Mouse (Mus musculus) heart, postnatal 14 days (tissue): ENCODE results near the gene Apba1. TPM values are rescaled to one million over a fixed set of nuclear protein-coding genes. Genes with fewer than 3 reads are reported as not detected.

ENCODE experiments used
- DNase-seq, 2 experiments: peaks; one replicate each; pipeline ENCODE4 v3.0.0; 2021 to 2022
- intact Hi-C: fragments of 180-260 bp; cut with DNase I; formaldehyde crosslinking; loops from one replicate; pipeline ENCODE4 v1.15.1; 2025
- total RNA-seq, 2 experiments: library from RNA; stranded (reverse); gene quantifications; 2 replicates each; pipeline ENCODE4 v1.2.3; 2021

Apba1 gene
- total RNA-seq, 2 experiments from 2014 or later = 4.2 to 4.4 TPM

DNA sequence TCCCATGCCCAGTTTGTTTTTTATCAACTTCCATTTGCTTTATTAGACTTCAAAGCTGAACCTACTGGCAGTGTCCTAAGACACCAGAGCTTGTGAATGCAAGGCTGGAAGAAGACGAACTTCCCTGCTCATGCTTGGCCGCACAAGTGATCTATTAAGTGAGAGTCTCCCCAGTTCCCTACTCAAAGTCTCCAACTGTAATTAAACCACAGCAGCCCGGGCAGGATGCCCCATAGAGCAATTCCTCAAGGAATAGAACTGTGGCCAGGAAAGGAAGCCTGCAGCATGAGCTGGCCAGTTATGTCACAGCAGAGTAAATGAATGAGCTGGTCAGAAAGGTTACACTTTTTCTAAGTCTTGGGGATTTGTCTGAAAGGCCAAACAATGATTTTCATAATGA is 105.3 kb downstream of the Apba1 start:
- peak in 1 of 2 experiments; percentile 51 for DNase-seq
- intact Hi-C loops = no loop called here

DNA sequence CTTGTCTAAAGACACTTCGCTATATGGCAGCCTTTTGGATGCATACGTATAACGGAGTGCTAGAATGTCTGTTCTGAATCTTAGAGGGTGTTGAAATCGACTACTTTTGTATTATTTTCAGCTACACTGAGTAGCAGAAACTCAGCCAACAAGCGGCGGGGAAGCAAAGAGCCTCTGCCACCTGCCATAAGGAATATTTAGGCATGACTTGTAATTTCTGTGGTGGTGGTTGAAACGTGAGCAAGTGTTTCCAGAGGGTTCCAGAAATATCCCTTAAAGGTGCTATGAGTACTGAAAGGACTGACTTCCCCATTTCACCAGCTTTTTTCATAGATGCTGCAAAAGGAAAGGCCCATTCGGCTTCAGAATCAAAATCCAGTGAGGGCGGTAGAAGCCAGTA is 107.4 kb downstream of the Apba1 start:
- intact Hi-C loops = no loop called here
- DNase-seq = no peak

DNA sequence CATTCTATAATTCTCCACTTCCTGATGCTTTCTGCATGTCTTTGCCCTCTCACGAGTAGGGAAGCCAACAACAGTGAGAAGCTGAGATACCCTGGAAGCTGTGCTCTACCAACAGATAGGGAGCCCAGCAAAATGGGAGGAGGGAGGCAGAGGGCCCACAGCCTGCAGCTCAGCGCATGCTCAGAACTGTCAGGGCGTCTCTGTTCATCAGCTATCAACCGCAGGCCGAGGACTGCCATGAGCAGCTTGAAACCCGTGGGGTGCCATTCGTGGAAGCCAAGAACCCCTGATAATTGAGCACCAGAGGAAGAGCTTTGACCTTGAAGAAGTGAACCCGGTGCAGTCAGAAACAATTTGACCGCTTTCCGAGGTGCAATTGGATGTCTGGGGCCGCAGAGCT is 108.4 kb downstream of the Apba1 start:
- no peak for DNase-seq
- intact Hi-C loops = no loop called here

DNA sequence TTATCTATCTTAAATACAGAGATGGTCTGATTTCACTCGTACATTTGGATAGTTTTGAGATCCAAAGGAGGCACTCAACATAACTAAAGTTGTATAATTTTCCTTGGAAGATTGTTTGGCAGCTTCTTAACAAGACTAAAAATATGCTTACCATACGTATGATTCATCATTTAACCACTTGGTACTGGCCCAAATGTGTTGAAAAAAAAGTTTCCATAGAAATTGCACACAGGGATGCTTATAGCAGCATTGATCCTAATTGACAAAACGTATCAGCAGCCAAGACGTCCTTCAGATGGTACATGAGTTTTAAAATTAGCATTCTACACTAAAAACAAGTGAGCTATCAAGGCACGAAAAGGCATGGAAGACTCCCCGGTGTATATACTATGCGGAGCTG is 108.9 kb downstream of the Apba1 start:
- DNase-seq = no peak
- intact Hi-C loops = no loop called here

DNA sequence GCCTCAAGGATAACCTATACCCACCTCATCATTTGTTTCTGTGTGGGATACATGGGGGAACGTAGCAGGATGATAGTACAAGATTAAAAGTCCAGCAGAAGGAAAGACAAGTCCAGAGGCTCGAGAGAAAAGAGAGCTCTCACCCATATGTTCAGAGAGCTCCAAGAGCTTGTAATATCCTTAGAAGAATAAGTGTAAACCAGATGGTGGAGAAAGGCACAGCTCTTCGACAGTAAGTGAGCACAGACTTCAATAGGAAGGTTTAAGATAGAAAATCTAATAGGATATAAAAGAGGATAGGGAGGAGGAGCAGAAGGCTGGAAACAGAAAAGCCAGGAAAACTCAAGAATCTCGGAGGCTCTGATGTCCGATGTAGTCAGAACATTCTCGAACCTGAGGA is 115.8 kb downstream of the Apba1 start:
- no peak for DNase-seq
- intact Hi-C loops = no loop called here

DNA sequence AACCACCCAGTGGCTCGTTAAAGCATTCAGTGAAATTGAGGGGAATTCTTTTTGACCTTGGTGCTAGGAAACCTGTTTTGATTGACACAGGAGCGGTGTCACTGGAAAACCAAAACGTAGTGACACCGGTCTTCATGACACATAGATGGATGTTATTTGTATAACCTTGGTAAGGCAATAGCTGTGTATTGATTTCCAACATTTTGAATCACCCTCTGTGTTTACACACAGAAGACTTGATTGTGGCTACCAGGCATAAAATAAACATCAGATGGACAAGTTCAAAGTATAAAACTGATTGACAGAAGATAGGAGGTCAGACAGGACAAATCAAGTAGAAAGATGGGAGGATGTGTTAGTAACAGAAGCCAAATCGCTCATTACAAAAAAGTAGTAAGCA is 117.1 kb downstream of the Apba1 start:
- DNase-seq = no peak
- intact Hi-C loops = no loop called here

DNA sequence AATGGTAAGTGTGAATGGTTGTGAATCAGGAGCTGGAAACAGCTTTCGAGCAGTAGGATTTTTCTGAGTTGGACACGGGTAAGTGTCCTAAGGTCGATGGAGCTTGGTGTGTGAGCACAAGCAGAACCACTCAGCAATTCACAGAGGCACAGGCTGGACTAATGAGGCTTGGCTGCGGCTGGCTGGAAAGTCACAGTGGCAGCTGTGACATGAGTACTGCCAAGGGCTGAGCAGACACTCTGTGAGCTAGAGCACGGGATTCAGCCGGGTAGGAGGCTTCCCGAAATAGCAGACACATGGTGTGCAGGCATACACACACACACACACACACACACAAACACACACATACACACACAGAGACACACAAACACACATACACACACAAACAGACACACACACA is 121.2 kb downstream of the Apba1 start:
- intact Hi-C loops = no loop called here
- DNase-seq = peak; percentile 58 to 63

DNA sequence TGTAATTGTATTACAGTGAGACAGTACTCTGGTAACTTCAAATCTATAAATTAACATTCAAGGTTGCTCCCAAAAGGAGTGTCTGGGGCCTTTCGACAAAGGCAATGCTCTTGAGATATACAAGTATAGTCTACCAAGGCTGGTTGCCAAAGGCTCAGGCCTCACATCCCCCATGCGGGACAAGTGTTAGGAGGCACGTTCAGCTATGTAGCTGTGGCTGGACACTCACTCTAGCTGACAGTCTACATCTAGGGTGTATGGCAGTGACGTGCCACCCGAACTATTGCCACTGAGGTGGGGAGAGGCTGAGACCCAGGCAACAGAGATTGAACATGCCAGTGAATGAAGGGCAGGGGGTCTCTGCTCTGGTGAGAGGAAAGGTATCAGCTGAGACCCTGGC is 127.5 kb downstream of the Apba1 start:
- intact Hi-C loops = no loop called here
- DNase-seq = no peak

DNA sequence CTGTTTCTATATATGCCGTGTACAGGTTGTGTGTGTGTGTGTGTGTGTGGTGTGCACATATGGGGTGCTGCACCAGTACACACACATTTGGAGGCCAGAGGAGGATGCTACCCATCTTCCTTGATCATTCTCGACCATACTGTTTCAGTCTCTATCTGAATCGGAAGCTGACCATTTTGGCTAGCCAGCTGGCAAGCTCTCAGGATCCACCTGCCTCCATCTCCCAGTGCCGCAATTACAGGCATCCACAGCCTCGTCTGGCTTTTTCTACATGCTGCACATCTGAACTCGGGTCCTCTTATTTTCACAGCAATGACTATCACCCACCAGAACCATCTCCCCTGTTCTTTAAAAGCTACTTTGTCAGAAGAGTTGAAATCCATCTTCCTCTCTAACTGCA is 132.7 kb downstream of the Apba1 start:
- DNase-seq = no peak
- intact Hi-C loops = no loop called here

DNA sequence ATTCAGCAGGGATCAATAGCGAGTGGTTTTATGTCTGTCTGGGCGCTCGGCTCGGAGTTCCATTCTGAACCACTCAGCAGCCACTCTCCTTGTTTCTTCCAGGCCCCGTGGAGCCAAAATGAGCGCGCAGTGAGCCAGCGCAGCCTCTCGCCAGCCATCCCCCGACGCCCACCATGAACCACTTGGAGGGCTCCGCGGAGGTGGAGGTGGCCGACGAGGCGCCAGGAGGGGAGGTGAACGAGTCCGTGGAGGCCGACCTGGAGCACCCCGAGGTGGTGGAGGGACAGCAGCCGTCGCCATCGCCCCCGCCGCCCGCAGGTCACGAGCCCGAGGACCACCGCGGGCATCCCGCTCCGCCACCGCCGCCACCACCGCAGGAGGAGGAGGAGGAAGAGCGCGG is 133.9 kb downstream of the Apba1 start:
- intact Hi-C loops = no loop called here
- DNase-seq = no peak

DNA sequence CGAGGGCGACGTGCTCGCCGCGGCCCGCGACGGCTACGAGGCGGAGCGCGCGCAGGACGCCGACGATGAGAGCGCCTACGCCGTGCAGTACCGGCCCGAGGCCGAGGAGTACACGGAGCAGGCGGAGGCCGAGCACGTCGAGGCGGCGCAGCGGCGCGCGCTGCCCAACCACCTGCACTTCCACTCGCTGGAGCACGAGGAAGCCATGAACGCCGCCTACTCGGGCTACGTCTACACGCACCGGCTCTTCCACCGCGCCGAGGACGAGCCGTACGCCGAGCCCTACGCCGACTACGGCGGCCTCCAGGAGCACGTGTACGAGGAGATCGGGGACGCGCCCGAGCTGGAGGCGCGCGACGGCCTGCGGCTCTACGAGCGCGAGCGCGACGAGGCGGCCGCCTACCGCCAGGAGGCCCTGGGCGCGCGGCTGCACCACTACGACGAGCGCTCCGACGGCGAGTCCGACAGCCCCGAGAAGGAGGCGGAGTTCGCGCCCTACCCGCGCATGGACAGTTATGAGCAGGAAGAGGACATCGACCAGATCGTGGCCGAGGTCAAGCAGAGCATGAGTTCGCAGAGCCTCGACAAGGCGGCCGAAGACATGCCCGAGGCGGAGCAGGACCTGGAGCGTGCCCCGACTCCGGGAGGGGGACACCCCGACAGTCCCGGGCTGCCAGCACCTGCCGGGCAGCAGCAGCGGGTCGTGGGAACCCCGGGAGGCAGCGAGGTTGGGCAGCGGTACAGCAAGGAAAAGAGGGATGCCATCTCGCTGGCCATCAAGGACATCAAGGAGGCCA is 134.6 kb downstream of the Apba1 start:
- peak; percentile 60 to 69 for DNase-seq
- intact Hi-C loops = no loop called here

DNA sequence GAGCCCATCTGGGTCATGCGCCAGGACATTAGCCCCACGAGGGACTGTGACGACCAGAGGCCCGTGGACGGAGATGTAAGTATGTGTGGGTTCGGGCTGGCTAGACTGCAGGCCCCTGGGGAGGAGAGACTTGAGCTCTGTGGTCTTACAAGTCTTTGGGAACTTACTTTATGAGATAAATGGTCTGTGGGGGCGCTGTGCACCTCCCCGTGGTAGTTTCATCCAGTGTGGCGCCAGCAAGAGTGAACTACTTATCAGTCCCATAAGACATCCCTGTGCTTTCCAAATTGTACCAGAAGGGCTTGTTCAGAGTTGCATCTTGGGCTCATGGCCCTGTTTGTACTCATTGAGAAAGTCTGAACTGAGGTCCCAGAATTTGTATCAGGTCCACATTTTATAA is 135.3 kb downstream of the Apba1 start:
- intact Hi-C loops = no loop called here

DNA sequence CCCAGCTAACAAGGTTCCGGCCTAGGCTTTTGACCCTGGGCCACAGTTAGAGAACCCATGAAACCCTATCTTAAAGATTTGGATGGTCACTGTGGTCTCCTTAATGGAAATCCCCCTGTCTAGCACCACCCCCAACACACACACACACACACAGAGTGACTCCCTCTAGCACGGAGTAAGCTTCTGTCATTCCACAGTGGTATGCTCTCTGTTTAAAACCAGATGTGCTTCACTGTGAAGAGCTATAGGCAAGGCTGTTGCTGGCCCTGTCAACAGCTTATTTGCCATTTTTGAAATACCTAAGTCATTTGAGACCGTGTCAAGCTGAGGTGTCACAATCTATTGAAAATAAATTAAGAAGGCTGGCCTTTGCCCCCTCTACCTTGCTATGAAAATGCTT is 136.1 kb downstream of the Apba1 start:
- intact Hi-C loops = no loop called here
- no peak for DNase-seq

More for the DNA sequence above, 135.3 kb downstream of the Apba1 start:
- DNase-seq = no peak

DNA sequence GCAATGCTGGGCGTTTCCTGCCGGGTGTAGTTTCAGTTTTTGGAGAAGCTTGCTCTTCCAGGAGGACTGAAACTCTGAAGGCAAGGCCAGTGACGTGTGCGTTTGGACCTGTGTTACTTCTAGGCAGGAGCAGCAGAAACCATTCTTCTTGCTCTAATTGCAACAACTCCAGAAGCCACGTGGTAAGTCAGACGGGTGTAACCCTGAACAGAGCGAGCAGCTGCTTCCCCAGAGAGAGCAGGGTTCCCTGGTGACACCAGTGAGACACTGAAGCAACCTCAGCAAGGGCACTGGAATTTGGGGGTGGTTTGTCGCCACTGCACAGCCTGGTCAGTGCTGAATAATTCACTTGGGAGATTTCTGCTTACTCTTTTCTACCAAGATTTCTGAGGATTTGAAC is 138.2 kb downstream of the Apba1 start:
- DNase-seq = peak in 1 of 2 experiments; percentile 10
- intact Hi-C loops = no loop called here

DNA sequence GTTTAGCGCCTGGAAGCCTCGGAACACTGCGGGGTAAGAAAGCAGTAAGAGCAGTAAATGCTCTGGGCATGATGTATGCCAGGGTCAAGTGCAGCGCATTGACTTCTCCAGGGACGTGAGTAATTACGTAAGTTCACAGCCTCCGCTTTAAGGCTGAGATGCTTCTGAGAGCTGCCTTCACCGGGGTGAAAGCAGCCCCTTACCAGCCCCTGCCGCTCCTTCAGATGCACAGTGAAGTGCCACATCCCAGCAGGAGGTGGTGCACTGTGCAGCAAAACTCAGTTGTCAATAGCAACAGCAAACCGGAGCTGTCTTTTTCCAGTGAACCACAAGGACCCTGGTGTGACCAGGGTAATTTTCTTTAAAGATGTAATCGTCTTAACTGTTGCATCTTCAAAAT is 139.8 kb downstream of the Apba1 start:
- intact Hi-C loops = no loop called here
- no peak for DNase-seq

DNA sequence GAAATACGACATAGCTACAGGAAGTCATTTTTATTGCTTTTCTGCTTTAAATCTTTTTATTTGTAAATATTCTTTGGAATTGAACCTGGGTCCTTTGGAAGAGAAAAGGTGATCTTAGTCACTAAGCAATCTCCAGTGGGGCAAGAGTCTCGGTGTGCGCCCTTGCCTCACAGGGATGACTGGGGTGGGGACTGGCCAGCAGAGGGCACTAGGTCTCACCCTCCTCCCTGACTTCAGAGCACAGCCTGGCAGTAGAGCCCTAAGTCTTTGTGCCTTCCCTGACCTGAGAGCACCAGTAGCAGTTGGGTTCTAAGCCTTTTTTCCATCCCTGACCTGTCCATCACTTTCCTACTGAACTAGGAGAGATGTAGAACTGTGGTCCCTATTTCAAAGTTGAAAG is 142.5 kb downstream of the Apba1 start:
- intact Hi-C loops = loop anchor here (2.0 kb wide), 1 partner anchor 60 kb away; no protein-coding TSS in a partner anchor
- peak; percentile 45 to 60 for DNase-seq

DNA sequence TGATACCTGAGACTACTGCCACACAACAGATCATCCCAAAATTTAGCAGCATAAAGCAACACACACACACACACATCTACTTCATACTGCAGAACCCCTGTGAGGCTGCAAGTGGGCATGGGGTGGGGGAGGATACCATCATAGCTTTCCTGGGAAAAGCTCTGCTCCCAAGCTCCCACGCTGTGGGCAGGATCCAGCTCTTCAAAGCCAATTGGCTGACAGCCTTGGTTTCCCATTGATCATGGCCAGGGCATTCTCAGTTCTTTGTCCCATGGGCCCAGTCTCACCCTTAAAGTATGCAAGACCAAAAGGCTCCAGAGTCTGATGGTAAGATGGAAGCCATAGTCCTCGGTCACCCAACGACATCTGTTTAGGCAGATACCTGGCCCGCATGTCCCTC is 143.1 kb downstream of the Apba1 start:
- no peak for DNase-seq
- intact Hi-C loops = loop anchor here (2.0 kb wide), 1 partner anchor 59 kb away; no protein-coding TSS in a partner anchor

DNA sequence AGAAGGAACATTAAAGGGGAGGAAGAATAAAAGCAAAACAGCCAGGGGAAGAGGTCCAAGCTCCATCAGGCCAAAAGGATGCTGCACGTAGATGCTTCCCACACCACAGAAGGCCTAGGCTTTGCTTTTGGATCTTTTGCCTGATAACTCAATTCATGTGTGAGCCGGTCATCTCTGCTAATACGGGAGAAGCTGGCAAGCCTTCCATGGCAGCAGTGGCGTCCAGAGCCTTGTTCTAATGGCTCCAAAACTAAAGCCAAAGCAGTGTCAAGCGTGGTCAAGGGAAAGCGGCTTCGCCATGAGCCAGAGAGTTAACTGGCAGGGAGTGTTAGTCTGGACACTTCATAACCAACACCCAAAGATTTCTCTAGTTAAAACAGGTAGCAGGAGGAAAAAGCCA is 144.4 kb downstream of the Apba1 start:
- intact Hi-C loops = no loop called here
- no peak for DNase-seq

DNA sequence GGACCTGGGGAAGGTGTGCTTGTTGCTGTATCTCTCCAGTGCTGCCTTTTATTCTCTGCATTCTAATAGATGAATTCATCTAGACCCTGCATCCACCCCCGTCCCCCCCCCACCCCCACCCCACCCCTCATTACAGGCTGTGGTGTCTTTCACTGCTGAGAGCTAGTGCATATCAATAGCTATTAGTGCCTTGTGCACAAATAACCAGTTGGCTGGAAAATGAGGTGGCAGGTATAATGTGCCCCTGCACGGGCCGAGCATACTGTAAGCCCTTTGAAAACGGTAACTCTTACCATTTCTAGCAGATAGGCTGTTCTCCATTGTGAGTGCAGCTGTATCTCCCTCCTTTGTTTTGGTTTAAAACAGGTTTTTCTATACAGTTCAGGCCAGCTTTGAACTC is 146.2 kb downstream of the Apba1 start:
- no peak for DNase-seq
- intact Hi-C loops = no loop called here

DNA sequence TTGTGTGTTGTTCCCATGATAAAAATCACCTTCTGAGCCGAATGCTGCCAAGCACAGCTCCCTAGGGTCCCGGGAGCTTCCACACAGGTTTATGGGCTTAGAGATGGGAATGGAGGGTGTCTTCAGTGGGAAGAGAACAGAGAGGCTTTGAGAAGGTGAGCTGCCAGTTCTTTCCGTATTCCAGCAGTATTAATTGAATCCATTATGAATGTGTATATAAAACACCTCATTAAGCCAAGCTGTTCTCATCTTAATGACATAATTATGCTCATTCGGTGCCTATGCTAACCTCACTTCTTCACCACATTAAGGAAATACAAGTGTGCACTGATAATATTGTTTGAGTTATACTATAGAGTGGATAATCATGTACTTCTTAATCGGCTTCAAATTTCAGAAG is 147.1 kb downstream of the Apba1 start:
- intact Hi-C loops = no loop called here
- no peak for DNase-seq

DNA sequence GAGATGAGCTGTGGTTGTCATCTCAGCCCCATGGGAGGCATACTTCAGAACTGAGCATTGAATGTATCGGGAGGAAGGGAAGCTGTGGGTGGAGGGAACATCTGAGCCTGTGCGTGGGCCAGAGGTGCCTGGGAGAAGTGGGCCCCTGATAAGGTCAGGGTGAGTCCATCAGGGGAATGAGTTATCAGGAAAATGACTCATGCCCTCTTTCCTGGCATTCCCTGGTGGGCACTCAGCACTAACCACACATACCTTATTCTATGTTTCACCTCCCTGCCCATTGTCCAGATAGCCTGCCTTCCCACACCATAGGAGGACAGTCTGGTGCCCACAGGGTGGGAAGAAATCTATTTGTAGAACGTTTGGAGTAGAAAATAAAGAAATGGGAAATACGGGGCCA is 151.7 kb downstream of the Apba1 start:
- no peak for DNase-seq
- intact Hi-C loops = no loop called here

DNA sequence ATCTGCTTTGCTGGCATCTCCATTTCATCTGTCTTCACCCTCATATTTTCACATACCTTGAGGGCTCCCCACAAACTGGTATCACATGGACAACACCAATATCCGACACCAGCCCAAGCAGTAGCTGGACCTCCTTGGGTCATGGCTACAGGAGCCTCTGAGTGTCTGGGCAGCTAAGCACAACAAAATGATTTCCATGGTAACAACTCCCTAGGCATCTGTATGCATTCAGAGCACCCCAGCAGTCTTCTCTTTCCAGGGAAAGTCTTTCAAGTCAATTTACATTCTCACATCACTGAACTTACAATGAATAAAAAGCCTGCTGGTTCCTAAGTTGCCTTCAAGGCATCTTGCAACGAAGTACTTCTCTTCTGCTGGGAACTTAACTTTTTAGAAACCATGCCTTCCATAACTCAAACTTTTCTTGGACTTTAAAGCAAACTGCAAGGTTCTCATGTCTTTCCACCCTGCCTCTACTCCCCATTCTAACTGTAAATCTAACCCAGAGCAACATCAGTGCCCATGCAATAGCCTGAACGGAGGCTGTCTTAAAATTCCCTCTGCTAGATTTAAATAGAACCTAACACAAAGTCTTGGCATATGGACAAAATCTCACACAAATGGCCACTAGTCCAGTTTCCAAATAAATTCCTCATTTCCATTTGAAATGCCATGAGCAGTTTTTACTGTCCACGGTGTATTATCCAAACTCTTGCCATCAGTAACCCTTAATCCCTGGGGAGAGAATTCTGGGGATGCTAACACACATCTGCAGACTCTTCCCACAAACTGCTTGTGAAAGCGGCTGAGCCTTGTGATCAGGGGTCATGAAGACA is 160.9 kb downstream of the Apba1 start:
- intact Hi-C loops = no loop called here
- DNase-seq = no peak
